Mouse (Mus musculus) layer of hippocampus, adult 8-10 months (tissue): ENCODE measurements at regions not wholly inside any gene's neighbourhood (a gene's known extent, or its start where the extent isn't known, plus 50 kb on each side); places are given as distances from the start of the nearest gene placed in this dataset.

Source experiments
- DNase-seq, 2 experiments: peaks; one replicate each; pipeline ENCODE4 v3.0.0; 2022; ENCODE audit warnings: low spot score in 2 of 2

DNA sequence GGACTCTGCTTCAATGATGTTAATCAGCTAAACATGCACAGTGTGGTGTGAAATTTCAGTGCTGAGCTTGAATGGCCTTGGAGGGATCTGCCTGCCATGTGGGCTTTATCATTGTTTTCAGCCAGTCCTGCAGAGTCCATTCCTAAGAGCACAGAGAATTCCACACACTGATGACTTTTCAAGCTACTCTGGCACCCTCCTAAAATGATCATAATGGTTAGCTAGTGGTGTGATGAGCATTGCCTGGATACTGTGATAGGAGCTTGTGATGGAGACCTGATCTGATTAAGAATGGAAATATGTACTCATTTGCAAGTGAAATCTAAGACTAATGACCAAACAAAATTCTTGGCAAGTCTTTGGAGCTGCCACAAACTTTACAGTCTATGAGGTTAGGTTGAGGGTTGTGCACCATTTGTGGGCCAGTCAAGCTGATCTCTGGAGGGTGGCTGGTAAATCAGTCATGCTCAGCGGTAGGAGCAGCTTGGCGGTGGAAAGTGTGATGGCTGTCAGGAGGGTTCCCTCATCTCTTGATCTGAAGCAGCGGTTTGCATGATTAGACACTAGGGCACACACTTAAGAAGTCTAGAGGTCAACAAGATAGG lies 91.0 kb upstream of the Cep162 start:
- no peak for DNase-seq

DNA sequence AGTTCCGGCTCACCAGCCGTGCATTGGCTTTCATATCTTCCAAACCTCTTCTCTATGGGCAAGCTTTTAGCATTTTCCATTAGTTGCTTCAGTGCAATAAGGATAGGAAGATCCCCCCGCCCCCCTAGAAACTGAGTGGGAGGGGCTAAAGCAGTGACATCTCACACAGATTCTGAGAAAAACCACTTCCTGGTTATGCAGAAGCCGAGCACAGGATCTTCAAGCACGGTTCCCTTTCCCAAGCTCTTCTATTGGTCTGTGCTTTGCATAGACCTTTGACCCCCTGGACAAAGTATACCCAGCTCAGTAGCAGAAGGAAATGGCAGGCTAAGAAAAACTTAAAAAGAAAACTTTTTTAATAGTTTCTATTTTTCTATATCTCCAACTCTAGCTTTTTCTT lies 86.1 kb upstream of the Cep162 start:
- DNase-seq = no peak

DNA sequence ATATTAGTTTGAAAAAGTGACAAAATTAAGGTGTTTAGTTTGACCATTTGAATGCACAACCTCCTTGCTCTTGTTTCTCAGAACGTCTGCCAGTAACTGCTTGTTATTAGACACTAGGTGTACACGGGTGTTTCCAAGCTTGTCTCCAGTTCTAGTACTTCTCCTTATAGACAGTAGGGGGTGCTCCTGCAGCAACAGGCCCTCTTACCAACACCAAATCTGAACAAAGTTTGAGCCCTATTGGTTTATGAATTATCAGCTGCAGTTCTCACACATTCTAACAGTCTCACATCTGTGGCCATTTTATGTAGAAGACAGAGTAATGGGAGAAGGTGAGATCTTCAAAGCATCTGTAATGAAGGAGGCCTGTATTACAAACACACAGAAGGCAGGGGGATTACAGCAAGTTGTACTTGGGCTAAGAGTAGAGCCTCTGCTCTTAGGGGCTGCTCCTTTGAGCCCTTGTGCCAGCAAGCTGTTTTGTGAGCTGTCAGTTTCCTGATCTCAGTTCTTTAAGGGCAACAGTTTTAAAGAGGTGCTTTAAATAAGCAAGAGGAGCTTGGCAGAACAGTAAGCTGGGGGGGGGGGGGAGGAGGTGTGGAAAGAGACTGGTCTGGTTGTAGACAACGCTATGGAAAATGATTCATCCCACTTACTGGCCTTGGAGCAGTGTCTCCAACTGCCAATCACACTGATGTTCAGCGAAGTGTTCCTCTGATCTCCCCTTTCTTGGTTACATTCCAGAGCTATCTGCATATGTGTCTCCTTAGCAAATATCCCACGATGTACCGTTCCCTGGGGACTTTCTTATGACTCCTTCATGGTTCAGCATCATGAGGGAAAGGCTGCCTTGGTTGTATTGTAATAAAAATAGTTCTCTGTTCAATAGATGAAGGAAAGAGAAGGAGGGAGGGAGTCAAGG lies 71.3 kb upstream of the Cep162 start:
- no peak for DNase-seq

DNA sequence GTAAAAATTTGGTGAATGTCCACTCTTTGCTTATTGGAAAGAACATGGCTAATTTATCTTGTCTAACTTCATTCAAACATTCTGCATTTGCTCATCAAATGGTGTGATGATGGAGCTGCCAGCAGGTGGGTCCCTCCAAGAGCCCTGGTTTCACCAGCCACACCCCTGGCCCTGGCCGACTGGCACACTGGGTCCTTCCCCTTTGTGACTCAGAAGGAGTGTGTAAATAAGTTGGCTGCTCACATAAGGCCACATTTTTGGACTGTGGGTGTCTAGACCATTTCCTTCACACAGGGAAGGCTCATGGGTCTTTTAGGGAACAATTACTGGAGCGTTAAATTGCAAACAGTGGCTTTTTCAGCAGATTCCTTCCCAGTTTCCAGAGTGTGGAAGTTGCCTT lies 68.4 kb upstream of the Cep162 start:
- DNase-seq = no peak

DNA sequence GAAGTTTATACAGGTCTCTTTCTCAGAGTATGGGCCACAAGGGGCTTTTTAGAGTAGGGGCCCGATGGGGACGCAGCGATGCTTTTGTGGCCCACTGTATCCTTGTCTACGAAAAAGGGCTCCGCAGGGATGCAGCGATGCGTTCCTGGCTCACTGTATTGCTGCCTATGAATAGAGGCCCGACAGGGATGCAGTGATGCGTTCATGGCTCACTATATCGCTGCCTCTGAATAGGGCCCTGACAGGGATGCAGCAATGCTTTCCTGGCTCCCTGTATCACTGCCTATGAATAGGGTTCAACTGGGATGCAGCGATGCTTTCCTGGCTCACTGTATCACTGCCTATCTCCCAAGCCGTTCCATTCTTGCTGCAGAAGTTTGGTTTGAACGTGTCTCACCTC lies 65.4 kb upstream of the Cep162 start:
- DNase-seq = no peak

DNA sequence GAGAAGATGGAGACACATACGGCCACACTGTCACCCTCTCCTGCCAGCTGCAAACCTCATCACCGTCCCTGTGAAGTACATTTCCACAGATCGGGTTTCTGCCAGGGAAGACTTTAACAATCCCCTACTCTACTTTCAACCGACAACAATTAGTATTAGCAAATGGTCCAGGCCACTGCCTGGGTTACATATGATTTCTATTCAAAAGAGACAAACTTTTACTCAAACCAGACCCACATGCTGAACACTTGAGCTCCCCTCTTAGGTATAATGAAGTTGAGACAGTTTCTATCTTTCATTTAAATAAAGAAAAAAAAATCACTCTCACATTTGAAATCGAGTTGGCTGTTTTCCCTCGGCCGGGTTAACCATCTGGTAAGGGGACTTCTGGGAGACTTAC lies 63.4 kb upstream of the Cep162 start:
- no peak for DNase-seq

DNA sequence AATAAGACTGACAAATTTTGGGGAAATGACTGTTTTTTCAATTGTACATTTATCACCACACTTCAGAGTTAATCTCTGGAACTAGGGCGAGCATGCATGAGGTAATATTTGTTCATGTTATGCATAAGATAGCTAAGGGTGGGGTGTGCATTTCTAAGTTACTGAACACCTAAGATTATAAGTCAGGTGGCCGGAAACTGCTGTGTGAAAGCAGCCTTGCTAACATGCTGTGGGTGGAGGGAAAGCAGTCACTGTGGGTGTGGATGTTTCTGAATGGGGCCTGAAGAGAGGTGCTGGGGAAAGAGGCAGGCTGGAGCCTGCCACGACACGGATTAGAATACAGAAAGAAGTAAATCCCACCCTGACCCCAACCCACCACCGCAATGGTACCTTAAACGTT lies 54.8 kb upstream of the Cep162 start:
- no peak for DNase-seq
